Mouse (Mus musculus) forebrain, embryonic 15.5 days (tissue): ENCODE results near the gene Ccdc180. TPM values are rescaled to one million over a fixed set of nuclear protein-coding genes. Genes with fewer than 3 reads are reported as not detected.

ENCODE experiments used
- ATAC-seq: fragments of 200-750 bp; cut with Nextera tagmentation; replicated peaks from 2 replicates; pipeline ENCODE4 v1.8.0; 2017; ENCODE audit warnings: mild to moderate bottlenecking, moderate TSS enrichment, moderate library complexity
- H3K27ac ChIP-seq: fragments of 300-500 bp; sonication (generic); replicated peaks from 2 replicates; pipeline ENCODE4 v1.5.1; 2015; ENCODE audit warnings: mild to moderate bottlenecking, inconsistent platforms
- H3K27me3 ChIP-seq: fragments of 300-500 bp; sonication (generic); 2 replicates; pipeline ENCODE4 v1.6.1; 2015; ENCODE audit warnings: inconsistent platforms
- H3K36me3 ChIP-seq: fragments of 300-500 bp; sonication (generic); 2 replicates; pipeline ENCODE4 v1.6.1; 2015; ENCODE audit warnings: mild to moderate bottlenecking, inconsistent platforms
- H3K4me1 ChIP-seq: fragments of 300-500 bp; sonication (generic); 2 replicates; pipeline ENCODE4 v1.6.1; 2015; ENCODE audit warnings: inconsistent platforms
- H3K4me2 ChIP-seq: fragments of 300-500 bp; sonication (generic); replicated peaks from 2 replicates; pipeline ENCODE4 v1.6.1; 2015; ENCODE audit warnings: mild to moderate bottlenecking, inconsistent platforms
- H3K4me3 ChIP-seq: fragments of 300-500 bp; sonication (generic); 2 replicates; pipeline ENCODE4 v1.5.1; 2015; ENCODE audit warnings: mild to moderate bottlenecking, inconsistent platforms
- H3K9ac ChIP-seq: fragments of 300-500 bp; sonication (generic); replicated peaks from 2 replicates; pipeline ENCODE4 v1.6.1; 2015; ENCODE audit warnings: mild to moderate bottlenecking, inconsistent platforms
- H3K9me3 ChIP-seq: fragments of 300-500 bp; sonication (generic); 2 replicates; pipeline ENCODE4 v1.6.1; 2016; ENCODE audit warnings: inconsistent platforms
- WGBS: fragments of 180-500 bp; shearing (Covaris S2); methylation state at CpG from one replicate; pipeline ENCODE4 v1.1.7; 2015; ENCODE audit warnings: mixed read lengths; 5-methylcytosine and 5-hydroxymethylcytosine counted together
- polyA plus RNA-seq: library from polyadenylated mRNA; unstranded; fragments of >200 nt; fragmentation: Nextera tagmentation; extraction: Ambion mirVana; gene quantifications from 2 replicates; pipeline ENCODE4 v1.2.1, GENCODE M21; 2015

Gene Ccdc180
- polyA plus RNA-seq, 1 experiment from 2014 or later, result 0.59 TPM

- Histone ChIP-seq H3K36me3 (no peaks in the 10 kb centered on the region), H3K4me2 (no peak overlapping the region), H3K9me3 (no peaks in the 10 kb centered on the region), H3K27ac (no peak overlapping the region), H3K4me3 (no peak overlapping the region), H3K9ac (no peak overlapping the region), H3K4me1 (no peaks in the 10 kb centered on the region), H3K27me3 (no peaks in the 10 kb centered on the region)
- ATAC-seq, result no peak
- WGBS, result 25% methylated on average over 24 of the region's 24 CpGs
These were observed 20.9 kb upstream of the Ccdc180 start for GRCm38 (mm10) chr4:45869021-45869815.

- Histone ChIP-seq H3K4me2 (no peak overlapping the region), H3K4me3 (no peak overlapping the region), H3K9ac (no peak overlapping the region), H3K9me3 (no peaks in the 10 kb centered on the region; the same call in 1 of the 2 replicates), H3K36me3 (no peaks in the 10 kb centered on the region), H3K27me3 (no peaks in the 10 kb centered on the region), H3K27ac (no peak overlapping the region), H3K4me1 (no peaks in the 10 kb centered on the region)
- ATAC-seq, result no peak
- 100% methylated on average over 2 of the region's 2 CpGs for WGBS
These were observed 18.0 kb upstream of the Ccdc180 start for GRCm38 (mm10) chr4:45872147-45872546.

GRCm38 (mm10) chr4:45878929-45879328 lies 11.2 kb upstream of the Ccdc180 start:
- H3K27me3 ChIP-seq, result no peaks in the 10 kb centered on the region
- ATAC-seq, result no peak
- H3K36me3 ChIP-seq, result no peaks in the 10 kb centered on the region
- no peaks in the 10 kb centered on the region for H3K4me1 ChIP-seq
- H3K9ac ChIP-seq, result no peak overlapping the region
- no peak overlapping the region for H3K4me2 ChIP-seq
- WGBS, result 37% methylated on average over 5 of the region's 5 CpGs
- no peak overlapping the region for H3K4me3 ChIP-seq
- H3K27ac ChIP-seq, result no peak overlapping the region
- no peaks in the 10 kb centered on the region; the same call in 1 of the 2 replicates for H3K9me3 ChIP-seq

GRCm38 (mm10) chr4:45882521-45882920 lies 7.6 kb upstream of the Ccdc180 start:
- WGBS, result 91% methylated on average over 9 of the region's 9 CpGs
- H3K9ac ChIP-seq, result no peak overlapping the region
- H3K4me1 ChIP-seq, result no peaks in the 10 kb centered on the region
- H3K36me3 ChIP-seq, result no peaks in the 10 kb centered on the region
- no peaks in the 10 kb centered on the region for H3K27me3 ChIP-seq
- no peak overlapping the region for H3K27ac ChIP-seq
- H3K4me2 ChIP-seq, result no peak overlapping the region
- ATAC-seq, result no peak
- H3K9me3 ChIP-seq, result no peaks in the 10 kb centered on the region
- H3K4me3 ChIP-seq, result no peak overlapping the region

- no peaks in the 10 kb centered on the region for H3K9me3 ChIP-seq
- no peak overlapping the region for H3K4me2 ChIP-seq
- H3K27me3 ChIP-seq, result no peaks in the 10 kb centered on the region
- no peaks in the 10 kb centered on the region for H3K4me1 ChIP-seq
- H3K9ac ChIP-seq, result no peak overlapping the region
- H3K4me3 ChIP-seq, result no peak overlapping the region
- no peak for ATAC-seq
- 92% methylated on average over 16 of the region's 16 CpGs for WGBS
- H3K36me3 ChIP-seq, result no peaks in the 10 kb centered on the region
- H3K27ac ChIP-seq, result no peak overlapping the region
These were observed 6.9 kb upstream of the Ccdc180 start for GRCm38 (mm10) chr4:45883250-45883649.

- Histone ChIP-seq H3K9ac (no peak overlapping the region), H3K36me3 (no peaks in the 10 kb centered on the region)
These were observed 616 bp upstream of the Ccdc180 start for GRCm38 (mm10) chr4:45889487-45889886.

GRCm38 (mm10) chr4:45896425-45897081 lies 6.5 kb downstream of the Ccdc180 start:
- Histone ChIP-seq H3K4me2 (no peak overlapping the region), H3K4me3 (no peak overlapping the region), H3K9ac (no peak overlapping the region), H3K27ac (no peak overlapping the region), H3K27me3 (no peaks in the 10 kb centered on the region), H3K9me3 (no peaks in the 10 kb centered on the region), H3K36me3 (no peaks in the 10 kb centered on the region), H3K4me1 (0 out of 2 replicates have a peak, but pooled peaks cover 2% of the 10 kb centered on the region)
- 16% methylated on average over 16 of the region's 16 CpGs for WGBS
- no peak for ATAC-seq

More at GRCm38 (mm10) chr4:45889487-45889886, 616 bp upstream of the Ccdc180 start:
- no peaks in the 10 kb centered on the region for H3K9me3 ChIP-seq
- no peak overlapping the region for H3K4me3 ChIP-seq
- no peak overlapping the region for H3K27ac ChIP-seq
- no peaks in the 10 kb centered on the region for H3K27me3 ChIP-seq
- 56% methylated on average over 6 of the region's 6 CpGs for WGBS
- H3K4me2 ChIP-seq, result no peak overlapping the region
- ATAC-seq, result no peak
- H3K4me1 ChIP-seq, result peaks cover 11% of the 10 kb centered on the region

- WGBS, result 67% methylated on average over 5 of the region's 5 CpGs
- no peak overlapping the region for H3K27ac ChIP-seq
- no peaks in the 10 kb centered on the region for H3K9me3 ChIP-seq
- H3K4me1 ChIP-seq, result 0 out of 2 replicates have a peak, but pooled peaks cover 2% of the 10 kb centered on the region
- no peaks in the 10 kb centered on the region for H3K36me3 ChIP-seq
- no peak for ATAC-seq
- H3K4me3 ChIP-seq, result no peak overlapping the region
- no peaks in the 10 kb centered on the region for H3K27me3 ChIP-seq
- H3K9ac ChIP-seq, result no peak overlapping the region
- H3K4me2 ChIP-seq, result no peak overlapping the region
These were observed 8.3 kb downstream of the Ccdc180 start for GRCm38 (mm10) chr4:45898413-45898812.

GRCm38 (mm10) chr4:45909256-45909655 lies 19.2 kb downstream of the Ccdc180 start:
- ATAC-seq, result no peak
- Histone ChIP-seq H3K9me3 (no peaks in the 10 kb centered on the region), H3K27me3 (no peaks in the 10 kb centered on the region), H3K4me3 (no peak overlapping the region), H3K4me2 (no peak overlapping the region), H3K4me1 (no peaks in the 10 kb centered on the region), H3K9ac (no peak overlapping the region), H3K36me3 (no peaks in the 10 kb centered on the region), H3K27ac (no peak overlapping the region)
- WGBS, result 91% methylated on average over 13 of the region's 13 CpGs

GRCm38 (mm10) chr4:45909924-45910323 lies 19.8 kb downstream of the Ccdc180 start:
- no peak overlapping the region for H3K4me2 ChIP-seq
- H3K27ac ChIP-seq, result no peak overlapping the region
- no peaks in the 10 kb centered on the region for H3K9me3 ChIP-seq
- 74% methylated on average over 4 of the region's 4 CpGs for WGBS
- no peak for ATAC-seq
- no peak overlapping the region for H3K4me3 ChIP-seq
- no peaks in the 10 kb centered on the region for H3K4me1 ChIP-seq
- no peak overlapping the region for H3K9ac ChIP-seq
- no peaks in the 10 kb centered on the region for H3K36me3 ChIP-seq
- no peaks in the 10 kb centered on the region for H3K27me3 ChIP-seq

- Histone ChIP-seq H3K4me1 (no peaks in the 10 kb centered on the region), H3K4me2 (no peak overlapping the region), H3K36me3 (no peaks in the 10 kb centered on the region), H3K9me3 (no peaks in the 10 kb centered on the region), H3K27ac (no peak overlapping the region), H3K27me3 (no peaks in the 10 kb centered on the region), H3K9ac (no peak overlapping the region), H3K4me3 (no peak overlapping the region)
- WGBS, result 77% methylated on average over 5 of the region's 5 CpGs
- no peak for ATAC-seq
These were observed 21.2 kb downstream of the Ccdc180 start for GRCm38 (mm10) chr4:45911256-45911655.

- Histone ChIP-seq H3K4me1 (no peaks in the 10 kb centered on the region), H3K9ac (no peak overlapping the region), H3K4me3 (no peak overlapping the region), H3K9me3 (no peaks in the 10 kb centered on the region), H3K36me3 (no peaks in the 10 kb centered on the region), H3K27me3 (no peaks in the 10 kb centered on the region), H3K4me2 (no peak overlapping the region), H3K27ac (no peak overlapping the region)
- WGBS, result 93% methylated on average over 4 of the region's 4 CpGs
- ATAC-seq, result no peak
These were observed 21.8 kb downstream of the Ccdc180 start for GRCm38 (mm10) chr4:45911876-45912275.
